Mouse (Mus musculus): Measurements from ENCODE around the gene Dner. TPM values are rescaled to one million over a fixed set of nuclear protein-coding genes. Genes with fewer than 3 reads are reported as not detected.
A peak's percentile ranks its signal among the peaks of the same experiment; 100 is the strongest.

Dner gene
- polyA plus RNA-seq (2012; rRNA removed) (5.9 and 7.5 TPM in 2 replicates), polyA plus RNA-seq (2014; fragmentation: Nextera tagmentation; extraction: Ambion mirVana) (5.1 and 6.4 TPM in 2 replicates)

- under 1% methylated on average over 34 of the region's 75 CpGs for WGBS
- peak; percentile 91 for DNase-seq (ENCODE audit: low spot score)
- Histone ChIP-seq H3K4me3 (replicated peaks; ENCODE audit: low read length) (peak within 1 kb of the TSS; percentile 42), H3K36me3 (ENCODE audit: control insufficient read depth, insufficient read depth, low read length) (no peaks in the 10 kb centered on the region), H3K27me3 (ENCODE audit: control insufficient read depth, insufficient read depth, low read length) (peaks cover 29% of the 10 kb centered on the region), H3K9me3 (ENCODE audit: control insufficient read depth, low read length) (no peaks in the 10 kb centered on the region), H3K4me2 (replicated peaks; ENCODE audit: low read depth, low read length, severe bottlenecking) (peak within 1 kb of the TSS; percentile 81), H3K27ac (replicated peaks; ENCODE audit: low read depth, low read length) (no peak within 1 kb of the TSS), H3K4me1 (ENCODE audit: control insufficient read depth, insufficient read depth, low read length) (peaks cover 9% of the 10 kb centered on the region), H3K9ac (ENCODE audit: low read depth, low read length, severe bottlenecking) (peak within 1 kb of the TSS; percentile 31; the same call in 1 of the 2 replicates)
- no peak for TF ChIP-seq POLR2A (IDR thresholded peaks at IDR 0.05; ENCODE audit: borderline replicate concordance, extremely low read depth, insufficient read depth, insufficient read length)
- ATAC-seq (ENCODE audit: low FRiP score, low read depth) = peak; percentile 83
Measured at GRCm38 (mm10) chr1:84695517-84696411, at the start of gene Dner. Gene Dner (minus strand): TSS chr1:84696221.

DNA sequence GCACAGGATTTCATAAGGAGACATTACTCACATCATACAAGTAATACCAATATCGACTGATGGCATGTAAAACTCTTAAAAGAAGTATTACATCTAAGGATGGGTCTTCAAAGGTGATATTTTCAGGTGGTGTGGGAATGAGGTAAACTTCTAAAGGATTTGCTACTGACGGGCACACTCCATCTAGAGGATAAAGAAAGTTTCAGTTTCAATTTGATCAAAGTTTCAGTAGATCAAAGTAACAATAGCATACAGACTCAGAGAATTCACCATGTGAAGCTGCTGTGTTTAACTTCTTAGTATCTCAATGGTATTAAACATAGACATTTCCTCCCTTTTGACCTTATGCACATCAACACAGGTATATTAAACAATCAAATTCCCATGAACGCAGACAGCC, 46.1 kb upstream of the Dner start:
- DNase-seq (ENCODE audit: low spot score) (no peak), ATAC-seq (ENCODE audit: low FRiP score, low read depth) (no peak)
- Histone ChIP-seq H3K9me3 (ENCODE audit: control insufficient read depth, low read length) (no peaks in the 10 kb centered on the region), H3K27ac (replicated peaks; ENCODE audit: low read depth, low read length) (no peak overlapping the region), H3K4me3 (replicated peaks; ENCODE audit: low read length) (no peak overlapping the region), H3K4me1 (ENCODE audit: control insufficient read depth, insufficient read depth, low read length) (no peaks in the 10 kb centered on the region), H3K36me3 (ENCODE audit: control insufficient read depth, insufficient read depth, low read length) (peaks cover 63% of the 10 kb centered on the region), H3K9ac (ENCODE audit: low read depth, low read length, severe bottlenecking) (no peak overlapping the region), H3K4me2 (replicated peaks; ENCODE audit: low read depth, low read length, severe bottlenecking) (no peak overlapping the region), H3K27me3 (ENCODE audit: control insufficient read depth, insufficient read depth, low read length) (no peaks in the 10 kb centered on the region)
- TF ChIP-seq POLR2A (IDR thresholded peaks at IDR 0.05; ENCODE audit: borderline replicate concordance, extremely low read depth, insufficient read depth, insufficient read length) = no peak
- 93% methylated on average over 3 of the region's 3 CpGs for WGBS

GRCm38 (mm10) chr1:84740080-84740479, 44.1 kb upstream of the Dner start:
- H3K4me3 ChIP-seq (replicated peaks; ENCODE audit: low read length) = no peak overlapping the region

DNA sequence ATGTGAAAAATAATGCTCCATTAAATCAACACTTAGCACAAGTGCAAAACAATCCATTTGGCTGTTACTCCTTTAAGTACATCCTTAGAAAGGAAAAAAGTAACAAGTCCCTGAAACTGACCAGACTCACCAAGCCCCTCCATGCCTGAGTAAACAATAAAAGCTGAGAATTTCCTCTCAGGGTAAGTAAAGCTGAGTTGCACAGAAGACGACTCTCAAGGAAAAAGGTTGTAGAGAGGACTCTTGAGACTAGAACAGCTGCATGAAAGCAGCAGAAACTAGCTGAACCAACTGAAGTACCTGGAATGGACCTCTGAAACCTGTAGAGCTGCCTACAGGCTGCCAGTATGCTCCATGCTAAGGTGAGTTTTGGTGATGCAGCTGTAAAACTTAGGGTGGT, 41.1 kb upstream of the Dner start:
- no peak for TF ChIP-seq POLR2A (IDR thresholded peaks at IDR 0.05; ENCODE audit: borderline replicate concordance, extremely low read depth, insufficient read depth, insufficient read length)
- Histone ChIP-seq H3K4me1 (ENCODE audit: control insufficient read depth, insufficient read depth, low read length) (no peaks in the 10 kb centered on the region), H3K36me3 (ENCODE audit: control insufficient read depth, insufficient read depth, low read length) (peaks cover 65% of the 10 kb centered on the region), H3K9ac (ENCODE audit: low read depth, low read length, severe bottlenecking) (no peak overlapping the region), H3K4me3 (replicated peaks; ENCODE audit: low read length) (no peak overlapping the region), H3K4me2 (replicated peaks; ENCODE audit: low read depth, low read length, severe bottlenecking) (no peak overlapping the region), H3K27me3 (ENCODE audit: control insufficient read depth, insufficient read depth, low read length) (no peaks in the 10 kb centered on the region), H3K27ac (replicated peaks; ENCODE audit: low read depth, low read length) (no peak overlapping the region), H3K9me3 (ENCODE audit: control insufficient read depth, low read length) (no peaks in the 10 kb centered on the region)
- WGBS = 59% methylated on average over 1 of the region's 1 CpGs
- ATAC-seq (ENCODE audit: low FRiP score, low read depth) (no peak), DNase-seq (ENCODE audit: low spot score) (no peak)

More at GRCm38 (mm10) chr1:84740080-84740479, 44.1 kb upstream of the Dner start:
- Histone ChIP-seq H3K27me3 (ENCODE audit: control insufficient read depth, insufficient read depth, low read length) (no peaks in the 10 kb centered on the region), H3K4me2 (replicated peaks; ENCODE audit: low read depth, low read length, severe bottlenecking) (no peak overlapping the region), H3K4me1 (ENCODE audit: control insufficient read depth, insufficient read depth, low read length) (no peaks in the 10 kb centered on the region), H3K36me3 (ENCODE audit: control insufficient read depth, insufficient read depth, low read length) (peaks cover 63% of the 10 kb centered on the region), H3K9ac (ENCODE audit: low read depth, low read length, severe bottlenecking) (no peak overlapping the region), H3K9me3 (ENCODE audit: control insufficient read depth, low read length) (no peaks in the 10 kb centered on the region), H3K27ac (replicated peaks; ENCODE audit: low read depth, low read length) (no peak overlapping the region)
- WGBS = 95% methylated on average over 1 of the region's 1 CpGs
- ATAC-seq (ENCODE audit: low FRiP score, low read depth) = no peak
- TF ChIP-seq POLR2A (IDR thresholded peaks at IDR 0.05; ENCODE audit: borderline replicate concordance, extremely low read depth, insufficient read depth, insufficient read length) = no peak
- DNase-seq (ENCODE audit: low spot score) = no peak

GRCm38 (mm10) chr1:84733799-84734198, 37.8 kb upstream of the Dner start:
- 62% methylated on average over 3 of the region's 3 CpGs for WGBS
- Histone ChIP-seq H3K4me3 (replicated peaks; ENCODE audit: low read length) (no peak overlapping the region), H3K9ac (ENCODE audit: low read depth, low read length, severe bottlenecking) (no peak overlapping the region), H3K36me3 (ENCODE audit: control insufficient read depth, insufficient read depth, low read length) (peaks cover 68% of the 10 kb centered on the region), H3K9me3 (ENCODE audit: control insufficient read depth, low read length) (no peaks in the 10 kb centered on the region), H3K27me3 (ENCODE audit: control insufficient read depth, insufficient read depth, low read length) (no peaks in the 10 kb centered on the region), H3K27ac (replicated peaks; ENCODE audit: low read depth, low read length) (no peak overlapping the region), H3K4me2 (replicated peaks; ENCODE audit: low read depth, low read length, severe bottlenecking) (no peak overlapping the region), H3K4me1 (ENCODE audit: control insufficient read depth, insufficient read depth, low read length) (no peaks in the 10 kb centered on the region)
- no peak for DNase-seq (ENCODE audit: low spot score)
- TF ChIP-seq POLR2A (IDR thresholded peaks at IDR 0.05; ENCODE audit: borderline replicate concordance, extremely low read depth, insufficient read depth, insufficient read length) = no peak
- no peak for ATAC-seq (ENCODE audit: low FRiP score, low read depth)

Data from limb, embryonic 14.5 days (tissue).